ENCODE assay signal across 8 mouse cellular contexts in the genomic region with DNA sequence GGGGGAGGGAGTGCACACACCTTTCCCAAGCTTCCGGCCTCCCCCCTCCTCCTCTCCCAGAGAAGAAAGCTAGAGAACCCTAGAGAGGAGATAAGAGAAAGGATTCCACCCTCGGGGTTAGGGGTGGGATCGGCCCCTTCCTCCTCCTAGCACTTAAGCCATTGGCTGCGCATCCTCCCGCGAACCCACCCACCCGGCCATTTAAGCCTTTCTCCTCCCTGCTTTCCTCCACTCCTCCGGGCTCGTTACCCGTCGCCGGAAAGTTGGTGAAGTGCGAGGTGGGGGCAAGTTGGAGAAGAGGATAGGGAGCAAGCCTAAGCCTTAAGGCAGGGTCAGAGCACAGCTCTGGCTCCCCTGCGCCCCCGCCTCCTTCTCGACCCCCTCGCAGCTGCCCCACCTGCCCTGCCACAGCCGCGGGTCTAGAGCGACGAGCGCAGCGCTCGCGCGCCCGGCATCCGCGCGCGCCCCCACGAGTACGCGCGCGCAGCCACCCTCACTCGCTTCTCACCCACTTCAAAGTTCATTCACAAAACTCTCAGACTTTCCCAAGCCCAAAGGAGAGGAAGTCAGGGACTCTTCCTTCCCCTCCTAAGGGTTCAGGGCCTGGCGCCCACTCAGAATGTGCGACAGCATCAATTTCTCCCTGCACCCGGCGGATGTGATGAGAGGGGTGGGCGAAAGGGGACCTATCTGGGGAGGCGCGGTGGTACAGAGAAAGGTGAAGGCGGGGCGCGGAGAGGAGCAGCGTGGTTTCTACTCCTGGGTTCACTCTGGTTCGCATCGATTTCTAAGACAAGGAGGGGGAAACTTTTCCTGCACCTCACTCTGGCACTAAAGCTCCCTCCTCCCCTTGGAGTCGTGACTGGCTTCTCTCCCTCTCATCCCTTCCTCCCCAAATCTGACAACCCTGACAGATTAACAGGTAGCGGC. TPM values are rescaled to one million over a fixed set of nuclear protein-coding genes. Genes with fewer than 3 reads are reported as not detected.
A peak's percentile ranks its signal among the peaks of the same experiment; 100 is the strongest.
DNase-seq lines count a peak whose midpoint lies in the region; ATAC-seq lines count a peak whose summit lies in the region.

No protein-coding gene starts in this region.

- ATAC-seq in erythroid progenitor cell, adult 5-6 weeks (replicated peaks; ENCODE audit: low FRiP score, poor library complexity, severe bottlenecking): no peak

- intact Hi-C loops in left cerebral cortex, postnatal 25 days (cut with DNase I): loop anchor here (1.0 to 10.0 kb wide), 10 partner anchors 34 to 542 kb away; partner anchors contain the start of gene Setd7

- DNase-seq in ZHBTc4 (ENCODE audit: low read depth, low spot score): peak; percentile 96
- DNase-seq in cerebellum, postnatal 25 days: peak; percentile 83 to 84
- DNase-seq in gastrocnemius, postnatal 10 days: peak; percentile 62
- peak; percentile 84 for DNase-seq in induced T-regulatory cell, adult 2 months (ENCODE audit: low read depth)
- DNase-seq in left cerebral cortex, postnatal 25 days (ENCODE audit: low spot score in 2 of 2): peak; percentile 69 to 76
- peak; percentile 95 for DNase-seq in mesoderm, embryonic 11.5 days (ENCODE audit: low read depth, low spot score)
- DNase-seq in right cerebral cortex, postnatal 36 days (ENCODE audit: low spot score in 2 of 2): peak; percentile 51 to 53

RNA-seq across cellular contexts. Expression of gene Maml3, which starts 2.0 kb away (rescaled TPM):
- 1 to 10 TPM; 5.2 to 6.6 TPM for total RNA-seq in gastrocnemius, postnatal 10 days (2021)
- total RNA-seq in left cerebral cortex, postnatal 25 days (2021): 10 to 100 TPM in 1 of 2 experiments, 1 to 10 TPM in 1; 9.9 to 10.1 TPM
- 0.84 and 2.2 TPM in 2 replicates for total RNA-seq in erythroid progenitor cell, adult 5-6 weeks (2015; ENCODE audit: low replicate concordance)
- 0.15 and 1.0 TPM in 2 replicates for total RNA-seq in erythroid progenitor cell, adult 5-6 weeks (2017; ENCODE audit: low replicate concordance)
